14 mouse cellular contexts compared by ENCODE assay signal in the genomic region with DNA sequence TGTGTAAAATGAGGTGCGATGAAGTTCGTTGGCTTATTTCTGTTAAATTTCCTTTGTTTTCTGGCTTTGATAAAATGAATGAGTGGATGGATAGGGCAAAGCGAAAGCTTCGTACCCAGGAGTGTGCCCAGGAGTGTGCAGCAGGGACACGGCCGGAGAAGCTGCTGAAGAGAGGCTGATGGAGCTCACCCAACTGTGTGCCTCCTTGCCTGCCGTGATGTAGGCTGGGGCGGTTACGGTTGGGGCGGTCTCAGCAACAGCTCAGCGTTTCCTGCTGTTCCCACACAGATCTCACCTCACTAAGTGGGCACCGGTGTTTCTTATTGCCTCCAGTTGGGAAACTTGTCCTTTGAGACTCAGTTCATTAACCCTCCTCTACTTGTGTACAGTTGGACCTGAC.
DNase-seq lines count a peak whose midpoint lies in the region; ATAC-seq lines count a peak whose summit lies in the region.
"Had no signal": no experiment of that assay in that cellular context is flagged by ENCODE, and none has a peak within 500 bp of the region (broad histone marks: within the 10 kb centered on the region; RNA-seq: fewer than 3 reads in every experiment).

No protein-coding gene starts in this region.

- 0 out of 2 replicates have a peak, but pooled peaks have one; percentile 53 for ATAC-seq in limb, embryonic 12.5 days (ENCODE audit: insufficient number of reproducible peaks, insufficient read depth, low FRiP score, low TSS enrichment, low read depth)

- no peaks in the 10 kb centered on the region for H3K36me3 ChIP-seq in limb, embryonic 12.5 days
- H3K36me3 ChIP-seq: embryonic facial prominence, embryonic 12.5 days; forebrain, embryonic 15.5 days; G1E; heart, embryonic 15.5 days; hindbrain, embryonic 10.5 days had no signal

- H3K4me2 ChIP-seq in limb, embryonic 12.5 days: no peak overlapping the region
- H3K4me2 ChIP-seq: embryonic facial prominence, embryonic 12.5 days; forebrain, embryonic 15.5 days; heart, embryonic 11.5 days; heart, embryonic 15.5 days; hindbrain, embryonic 14.5 days had no signal

- no peaks in the 10 kb centered on the region for H3K27me3 ChIP-seq in limb, embryonic 12.5 days
- H3K27me3 ChIP-seq: embryonic facial prominence, embryonic 12.5 days; forebrain, embryonic 15.5 days; heart, embryonic 15.5 days had no signal

- H3K4me1 ChIP-seq in limb, embryonic 12.5 days (replicated peaks): peaks cover 17% of the 10 kb centered on the region

- no peak overlapping the region for H3K9ac ChIP-seq in limb, embryonic 12.5 days (replicated peaks)
- H3K9ac ChIP-seq: embryonic facial prominence, embryonic 12.5 days; forebrain, embryonic 15.5 days; heart, embryonic 15.5 days; hindbrain, embryonic 14.5 days had no signal

- DNase-seq in kidney, postnatal 4 days: peak; percentile 27 to 45
- DNase-seq in kidney, adult 11 months: no peak
- DNase-seq in forelimb bud, embryonic 11.5 days (ENCODE audit: low read depth, low spot score): peak; percentile 19
- no peak for DNase-seq in layer of hippocampus, postnatal 25 days (ENCODE audit: extremely low spot score in 1 of 2, low spot score in 1 of 2)
- DNase-seq in spleen, adult 18-20 months: no peak

- H3K27ac ChIP-seq in limb, embryonic 12.5 days: no peak overlapping the region
- H3K27ac ChIP-seq: embryonic facial prominence, embryonic 12.5 days; forebrain, embryonic 15.5 days; heart, adult 2 months; heart, embryonic 15.5 days; hindbrain, embryonic 10.5 days; hindbrain, embryonic 14.5 days had no signal

- 56% methylated on average over 12 of the region's 12 CpGs for WGBS in limb, embryonic 12.5 days

- H3K4me3 ChIP-seq in limb, embryonic 12.5 days (replicated peaks): no peak overlapping the region
- H3K4me3 ChIP-seq: embryonic facial prominence, embryonic 12.5 days; forebrain, embryonic 15.5 days; heart, adult 2 months; heart, embryonic 15.5 days; hindbrain, embryonic 10.5 days had no signal

- no peaks in the 10 kb centered on the region for H3K9me3 ChIP-seq in limb, embryonic 12.5 days
- H3K9me3 ChIP-seq: embryonic facial prominence, embryonic 12.5 days; forebrain, embryonic 15.5 days; G1E; heart, embryonic 15.5 days; hindbrain, embryonic 10.5 days had no signal

Comparison
In these comparisons a context has a peak if more than half of its experiments do, and no peak if none do; other contexts are left out.
1. DNase-seq: peak in kidney, postnatal 4 days (2 of 2) and forelimb bud, embryonic 11.5 days (single experiment); none in kidney, adult 11 months (single experiment), layer of hippocampus, postnatal 25 days (0 of 2) and spleen, adult 18-20 months (0 of 2).